Mouse (Mus musculus): Measurements from ENCODE around the gene Hs3st6. TPM values are rescaled to one million over a fixed set of nuclear protein-coding genes. Genes with fewer than 3 reads are reported as not detected.
"Not testable (repeated sequence)": the region's sequence is repeated elsewhere in the genome, so short reads cannot be mapped to it uniquely, and the experiment has no call there.

Hs3st6 gene
- polyA plus RNA-seq, 1 experiment from 2014 or later = 0.37 TPM

- ATAC-seq (ENCODE audit: low FRiP score) = not testable (repeated sequence)
- 0 out of 2 replicates have a peak overlapping the region, but pooled peaks have one; percentile 86 for H3K27ac ChIP-seq (replicated peaks)
Observed at GRCm38 (mm10) chr17:24720616-24721015, 32.2 kb upstream of the Hs3st6 start.

GRCm38 (mm10) chr17:24721383-24721955, 31.3 kb upstream of the Hs3st6 start:
- 68% methylated on average over 7 of the region's 7 CpGs for WGBS
- Histone ChIP-seq H3K36me3 (peaks cover 20% of the 10 kb centered on the region), H3K4me3 (replicated peaks) (peak overlapping the region; percentile 82), H3K4me2 (peak overlapping the region; percentile 91), H3K9ac (replicated peaks) (peak overlapping the region; percentile 4; the same call in 1 of the 2 replicates), H3K4me1 (peaks cover 38% of the 10 kb centered on the region)
- ATAC-seq (ENCODE audit: low FRiP score); H3K9me3 ChIP-seq (replicated peaks); H3K27me3 ChIP-seq (replicated peaks); H3K27ac ChIP-seq (replicated peaks): not testable (repeated sequence)

More at GRCm38 (mm10) chr17:24720616-24721015, 32.2 kb upstream of the Hs3st6 start:
- peak overlapping the region; percentile 82 for H3K4me3 ChIP-seq (replicated peaks)
- not testable (repeated sequence) for H3K27me3 ChIP-seq (replicated peaks); H3K9me3 ChIP-seq (replicated peaks)
- peak overlapping the region; percentile 53 for H3K9ac ChIP-seq (replicated peaks)
- H3K4me2 ChIP-seq = peak overlapping the region; percentile 56
- peaks cover 38% of the 10 kb centered on the region for H3K4me1 ChIP-seq
- peaks cover 23% of the 10 kb centered on the region for H3K36me3 ChIP-seq
- WGBS = 0% methylated on average over 11 of the region's 11 CpGs

GRCm38 (mm10) chr17:24722220-24722924, 30.4 kb upstream of the Hs3st6 start:
- no peak overlapping the region for H3K9ac ChIP-seq (replicated peaks)
- no peaks in the 10 kb centered on the region for H3K27me3 ChIP-seq (replicated peaks)
- H3K4me1 ChIP-seq = peaks cover 38% of the 10 kb centered on the region
- H3K9me3 ChIP-seq (replicated peaks) = no peaks in the 10 kb centered on the region
- peak overlapping the region; percentile 84; the same call in 1 of the 2 replicates for H3K4me3 ChIP-seq (replicated peaks)
- no peak overlapping the region for H3K27ac ChIP-seq (replicated peaks)
- H3K4me2 ChIP-seq = peak overlapping the region; percentile 91
- no peak for ATAC-seq (ENCODE audit: low FRiP score)
- WGBS = 31% methylated on average over 13 of the region's 13 CpGs
- peaks cover 15% of the 10 kb centered on the region for H3K36me3 ChIP-seq

GRCm38 (mm10) chr17:24723122-24723880, 29.5 kb upstream of the Hs3st6 start:
- H3K4me1 ChIP-seq = peaks cover 38% of the 10 kb centered on the region
- WGBS = 4% methylated on average over 12 of the region's 12 CpGs
- H3K4me2 ChIP-seq = peak overlapping the region; percentile 91
- H3K4me3 ChIP-seq (replicated peaks) = peak overlapping the region; percentile 84
- ATAC-seq (ENCODE audit: low FRiP score) = no peak
- H3K9ac ChIP-seq (replicated peaks) = peak overlapping the region; percentile 98
- H3K27me3 ChIP-seq (replicated peaks) = no peaks in the 10 kb centered on the region
- peaks cover 15% of the 10 kb centered on the region for H3K36me3 ChIP-seq
- H3K9me3 ChIP-seq (replicated peaks) = no peaks in the 10 kb centered on the region
- H3K27ac ChIP-seq (replicated peaks) = peak overlapping the region; percentile 90

GRCm38 (mm10) chr17:24723881-24724180, 29.0 kb upstream of the Hs3st6 start:
- Histone ChIP-seq H3K27ac (replicated peaks) (peak overlapping the region; percentile 90), H3K9ac (replicated peaks) (peak overlapping the region; percentile 98), H3K27me3 (replicated peaks) (no peaks in the 10 kb centered on the region), H3K4me2 (peak overlapping the region; percentile 91), H3K4me3 (replicated peaks) (peak overlapping the region; percentile 84), H3K4me1 (peaks cover 35% of the 10 kb centered on the region), H3K36me3 (peaks cover 15% of the 10 kb centered on the region), H3K9me3 (replicated peaks) (no peaks in the 10 kb centered on the region)
- 0 out of 2 replicates have a peak, but pooled peaks have one; percentile 4 for ATAC-seq (ENCODE audit: low FRiP score)
- under 1% methylated on average over 15 of the region's 15 CpGs for WGBS

- H3K4me2 ChIP-seq = peak within 1 kb of the TSS; percentile 91
- peak; percentile 67 for ATAC-seq (ENCODE audit: low FRiP score)
- H3K9ac ChIP-seq (replicated peaks) = peak within 1 kb of the TSS; percentile 98
- peak within 1 kb of the TSS; percentile 90 for H3K27ac ChIP-seq (replicated peaks)
- peaks cover 15% of the 10 kb centered on the region for H3K36me3 ChIP-seq
- H3K27me3 ChIP-seq (replicated peaks) = no peaks in the 10 kb centered on the region
- under 1% methylated on average over 30 of the region's 30 CpGs for WGBS
- H3K9me3 ChIP-seq (replicated peaks) = no peaks in the 10 kb centered on the region
- peaks cover 31% of the 10 kb centered on the region for H3K4me1 ChIP-seq
- H3K4me3 ChIP-seq (replicated peaks) = peak within 1 kb of the TSS; percentile 84
Observed at GRCm38 (mm10) chr17:24724184-24724583, 28.6 kb upstream of the Hs3st6 start, which contains the start of gene Ndufb10. Gene Ndufb10, minus strand, starts transcription at chr17:24724478.

- H3K9me3 ChIP-seq (replicated peaks) = no peaks in the 10 kb centered on the region
- H3K9ac ChIP-seq (replicated peaks) = no peak overlapping the region
- H3K4me1 ChIP-seq = peaks cover 31% of the 10 kb centered on the region
- ATAC-seq (ENCODE audit: low FRiP score) = no peak
- no peak overlapping the region for H3K27ac ChIP-seq (replicated peaks)
- no peaks in the 10 kb centered on the region for H3K27me3 ChIP-seq (replicated peaks)
- H3K36me3 ChIP-seq = peaks cover 15% of the 10 kb centered on the region
- no peak overlapping the region for H3K4me2 ChIP-seq
- 68% methylated on average over 3 of the region's 3 CpGs for WGBS
- no peak overlapping the region for H3K4me3 ChIP-seq (replicated peaks)
Observed at GRCm38 (mm10) chr17:24725637-24726390, 27.0 kb upstream of the Hs3st6 start.

GRCm38 (mm10) chr17:24727618-24728017, 25.2 kb upstream of the Hs3st6 start, which contains the start of gene Rpl3l:
Gene Rpl3l, plus strand, starts transcription at chr17:24727820.
- WGBS = 80% methylated on average over 2 of the region's 2 CpGs
- Histone ChIP-seq H3K27me3 (replicated peaks) (0 out of 2 replicates have a peak, but pooled peaks cover 4% of the 10 kb centered on the region), H3K4me3 (replicated peaks) (no peak within 1 kb of the TSS), H3K4me2 (no peak within 1 kb of the TSS), H3K27ac (replicated peaks) (no peak within 1 kb of the TSS), H3K9me3 (replicated peaks) (no peaks in the 10 kb centered on the region), H3K9ac (replicated peaks) (no peak within 1 kb of the TSS), H3K36me3 (peaks cover under 1% of the 10 kb centered on the region), H3K4me1 (peaks cover 15% of the 10 kb centered on the region)
- ATAC-seq (ENCODE audit: low FRiP score) = no peak

GRCm38 (mm10) chr17:24728184-24728583, 24.6 kb upstream of the Hs3st6 start:
- Histone ChIP-seq H3K4me1 (peaks cover 9% of the 10 kb centered on the region), H3K4me3 (replicated peaks) (no peak overlapping the region), H3K9me3 (replicated peaks) (no peaks in the 10 kb centered on the region), H3K27ac (replicated peaks) (no peak overlapping the region), H3K36me3 (no peaks in the 10 kb centered on the region), H3K27me3 (replicated peaks) (0 out of 2 replicates have a peak, but pooled peaks cover 4% of the 10 kb centered on the region), H3K9ac (replicated peaks) (no peak overlapping the region), H3K4me2 (no peak overlapping the region)
- WGBS = 76% methylated on average over 17 of the region's 17 CpGs
- no peak for ATAC-seq (ENCODE audit: low FRiP score)

GRCm38 (mm10) chr17:24729067-24729466, 23.7 kb upstream of the Hs3st6 start:
- Histone ChIP-seq H3K27me3 (replicated peaks) (0 out of 2 replicates have a peak, but pooled peaks cover 4% of the 10 kb centered on the region), H3K4me2 (no peak overlapping the region), H3K4me3 (replicated peaks) (no peak overlapping the region), H3K36me3 (no peaks in the 10 kb centered on the region), H3K27ac (replicated peaks) (no peak overlapping the region), H3K9me3 (replicated peaks) (no peaks in the 10 kb centered on the region), H3K4me1 (peaks cover 4% of the 10 kb centered on the region; the same call in 1 of the 2 replicates), H3K9ac (replicated peaks) (no peak overlapping the region)
- no peak for ATAC-seq (ENCODE audit: low FRiP score)
- 79% methylated on average over 6 of the region's 6 CpGs for WGBS

- no peaks in the 10 kb centered on the region for H3K36me3 ChIP-seq
- H3K27ac ChIP-seq (replicated peaks) = no peak overlapping the region
- H3K9ac ChIP-seq (replicated peaks) = no peak overlapping the region
- 0 out of 2 replicates have a peak, but pooled peaks cover 4% of the 10 kb centered on the region for H3K27me3 ChIP-seq (replicated peaks)
- no peak for ATAC-seq (ENCODE audit: low FRiP score)
- no peak overlapping the region for H3K4me2 ChIP-seq
- H3K4me3 ChIP-seq (replicated peaks) = no peak overlapping the region
- peaks cover 1% of the 10 kb centered on the region; the same call in 1 of the 2 replicates for H3K4me1 ChIP-seq
- H3K9me3 ChIP-seq (replicated peaks) = no peaks in the 10 kb centered on the region
- 82% methylated on average over 14 of the region's 14 CpGs for WGBS
Observed at GRCm38 (mm10) chr17:24730787-24731186, 22.0 kb upstream of the Hs3st6 start.
